ENCODE assay signal across 11 mouse cellular contexts in genomic region chr1:128983411-128983810, GRCm38 (mm10).
"Had no signal": no experiment of that assay in that cellular context is flagged by ENCODE, and none has a peak within 500 bp of the region (broad histone marks: within the 10 kb centered on the region; RNA-seq: fewer than 3 reads in every experiment).

No protein-coding gene starts in this region.

- DNase-seq: kidney, adult 11 months; kidney, adult 9 months; kidney, postnatal 14 days; thymus, postnatal 4 days had no signal

- H3K9me3 ChIP-seq: limb, embryonic 15.5 days; liver, embryonic 12.5 days; megakaryocyte, embryonic 14.5 days had no signal

- H3K9ac ChIP-seq: limb, embryonic 15.5 days; liver, embryonic 12.5 days had no signal

- H3K4me2 ChIP-seq: limb, embryonic 15.5 days; liver, embryonic 12.5 days; midbrain, embryonic 11.5 days had no signal

- H3K36me3 ChIP-seq: limb, embryonic 15.5 days; liver, embryonic 12.5 days had no signal

- ATAC-seq: liver, embryonic 12.5 days; midbrain, embryonic 16.5 days had no signal

- H3K4me3 ChIP-seq: limb, embryonic 15.5 days; liver, embryonic 12.5 days; megakaryocyte, embryonic 14.5 days had no signal

- H3K27ac ChIP-seq: limb, embryonic 15.5 days; liver, embryonic 12.5 days; macrophage; stomach, postnatal 0 days had no signal

- H3K27me3 ChIP-seq: limb, embryonic 15.5 days; liver, embryonic 12.5 days; megakaryocyte, embryonic 14.5 days had no signal

- H3K4me1 ChIP-seq: limb, embryonic 15.5 days; liver, embryonic 12.5 days; megakaryocyte, embryonic 14.5 days had no signal
